Mouse (Mus musculus): ENCODE data around the gene Ptges2.

- TF ChIP-seq CTCF (IDR thresholded peaks at IDR 0.05 in 2 of 3, conservative IDR thresholded peaks at IDR 0.05 in 1 of 3; ENCODE audit: control insufficient read depth in 1 of 3, insufficient read depth in 1 of 3, low read depth in 2 of 3, low read length in 3 of 3, poor library complexity in 1 of 3, severe bottlenecking in 1 of 3) (no peak), GATA1 (IDR thresholded peaks at IDR 0.05; ENCODE audit: low read depth, low read length) (no peak)
These were observed 56.8 kb downstream of the Ptges2 start for GRCm38 (mm10) chr2:32452441-32452971.

All from MEL (cell line).